Mouse (Mus musculus): ENCODE measurements at regions not wholly inside any gene's neighbourhood (a gene's known extent, or its start where the extent isn't known, plus 50 kb on each side); places are given as distances from the start of the nearest gene placed in this dataset.
A peak's percentile ranks its signal among the peaks of the same experiment; 100 is the strongest.

DNA sequence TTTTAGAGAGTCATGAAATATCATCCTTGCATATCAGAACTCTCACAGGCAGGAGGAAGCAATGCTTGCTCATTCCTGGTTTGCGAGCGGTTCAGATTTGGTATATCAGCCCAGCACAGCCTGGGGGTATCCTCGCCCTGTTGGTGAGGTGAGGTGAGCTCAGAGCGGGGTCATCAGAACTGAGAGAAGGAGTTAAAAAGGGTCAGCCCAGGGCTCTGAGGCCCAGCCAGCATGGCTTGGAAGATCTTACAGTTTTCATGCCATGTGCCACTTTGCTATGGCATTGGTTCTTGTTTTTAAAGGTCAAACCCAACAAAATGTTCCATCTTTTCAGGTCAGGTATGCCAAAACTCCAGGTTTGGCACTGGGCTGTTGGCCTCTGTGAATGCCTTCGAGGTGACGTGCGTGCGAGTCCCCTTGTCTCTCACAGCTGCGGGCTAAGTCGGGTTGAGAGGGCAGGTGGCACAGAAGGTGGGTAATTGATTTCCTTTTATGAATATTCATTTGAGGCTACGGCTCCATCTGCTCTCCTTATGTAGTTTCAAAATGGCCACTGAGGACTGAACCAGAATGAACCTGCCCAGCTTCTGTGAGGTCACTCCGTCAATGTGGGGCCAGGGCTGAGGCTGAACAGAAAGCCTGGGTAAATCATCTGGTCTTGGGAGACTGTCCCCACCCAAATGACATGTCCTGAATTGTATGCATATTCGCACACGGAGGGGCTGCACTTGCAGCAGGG lies 86.3 kb downstream of the Hhipl2 start:
- DNase-seq (ENCODE audit: low spot score in 2 of 2), result no peak
- intact Hi-C loops (cut with DNase I), result no loop called here

DNA sequence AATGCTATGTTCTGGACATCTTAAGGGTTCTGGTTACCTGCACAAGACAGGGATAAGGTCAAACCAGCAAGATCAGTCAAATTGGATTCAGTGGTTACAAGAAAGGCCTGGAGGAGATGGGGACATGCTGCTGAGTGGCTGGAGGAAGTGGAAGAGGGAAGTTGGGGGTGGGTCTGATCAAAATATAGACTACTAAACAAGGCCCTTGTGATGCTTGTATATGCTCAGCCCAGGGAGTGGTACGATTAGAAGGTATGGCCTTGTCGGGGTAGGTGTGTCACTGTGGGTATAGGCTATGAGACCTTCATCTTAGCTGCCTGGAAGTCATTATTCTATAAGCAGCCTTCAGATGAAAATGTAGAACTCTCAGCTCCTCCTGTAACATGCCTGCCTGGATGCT lies 89.9 kb downstream of the Hhipl2 start:
- intact Hi-C loops (cut with DNase I), result no loop called here
- no peak for DNase-seq (ENCODE audit: low spot score in 2 of 2)

DNA sequence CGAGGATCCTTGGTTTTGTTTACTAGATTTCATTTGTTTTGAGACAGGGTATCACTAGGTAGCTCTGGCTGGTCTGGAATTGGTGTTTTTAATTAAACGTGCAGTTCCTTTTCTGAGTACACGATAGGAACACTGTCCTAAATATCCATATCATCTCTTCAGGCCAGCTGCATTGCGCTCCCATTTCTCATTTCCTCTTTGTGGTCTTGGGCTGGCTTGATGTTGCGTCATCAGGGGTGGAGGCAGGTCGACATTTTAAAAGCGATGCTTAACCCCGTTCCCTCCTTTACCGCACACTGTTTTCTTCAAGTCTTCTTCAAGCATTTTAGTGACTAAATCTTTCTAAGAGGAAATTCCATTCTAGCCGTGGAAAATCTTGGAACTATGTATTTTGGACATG lies 92.7 kb downstream of the Hhipl2 start:
- intact Hi-C loops (cut with DNase I), result no loop called here
- DNase-seq (ENCODE audit: low spot score in 2 of 2), result no peak

DNA sequence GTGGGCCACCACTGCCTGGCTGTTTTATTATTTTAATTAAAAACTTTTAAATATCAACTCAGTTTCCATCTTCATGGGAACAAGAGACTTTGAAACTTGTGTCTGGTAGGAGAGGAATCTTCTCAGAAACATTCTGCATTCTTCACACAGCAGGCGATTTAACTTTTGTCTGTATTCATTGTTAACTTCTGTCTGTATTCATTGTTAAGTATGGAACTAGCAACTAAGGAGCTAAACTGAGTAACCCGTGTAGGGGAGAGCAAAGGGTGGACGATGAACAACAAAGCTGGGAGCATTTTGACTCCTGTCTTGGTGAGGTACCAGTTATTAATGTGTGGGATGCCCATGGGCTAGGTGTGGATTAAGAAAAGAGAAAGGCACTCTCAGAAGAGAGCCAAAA lies 95.9 kb downstream of the Hhipl2 start:
- no peak for DNase-seq (ENCODE audit: low spot score in 2 of 2)
- intact Hi-C loops (cut with DNase I), result no loop called here

DNA sequence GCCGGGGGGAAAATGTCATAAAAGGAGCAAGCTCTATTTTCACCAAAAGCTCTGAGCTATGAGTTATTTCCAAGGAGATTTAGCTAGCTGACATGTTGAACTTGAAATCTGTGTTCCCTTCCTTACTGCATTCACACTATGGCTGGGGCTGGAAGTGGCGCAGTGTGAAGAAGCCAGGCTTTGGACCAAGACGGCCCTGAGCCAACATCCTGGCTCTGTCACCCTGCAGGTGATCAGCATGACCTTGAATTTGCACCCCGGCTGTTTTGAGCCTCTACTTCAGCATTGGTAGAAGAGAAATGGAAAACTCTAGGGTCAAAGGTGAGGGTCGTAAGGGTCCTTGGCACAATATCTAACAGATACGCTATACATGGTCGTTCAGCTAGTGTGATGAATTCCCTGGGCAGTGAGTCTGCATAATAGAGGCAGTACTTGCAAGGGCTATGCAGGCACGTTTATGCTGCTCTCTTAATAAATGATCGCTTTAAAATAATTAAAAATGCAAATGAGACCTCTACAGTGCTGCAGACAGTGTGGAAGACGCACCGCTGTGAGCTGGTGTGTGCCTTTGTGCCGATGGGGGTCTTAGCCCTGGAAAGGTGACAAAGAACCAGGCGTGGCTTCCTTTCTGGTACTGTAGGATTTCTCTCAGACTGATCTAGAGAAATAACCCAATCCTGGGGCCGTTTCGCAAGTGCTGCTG lies 96.4 kb downstream of the Hhipl2 start:
- DNase-seq (ENCODE audit: low spot score in 2 of 2), result no peak
- intact Hi-C loops (cut with DNase I), result no loop called here

DNA sequence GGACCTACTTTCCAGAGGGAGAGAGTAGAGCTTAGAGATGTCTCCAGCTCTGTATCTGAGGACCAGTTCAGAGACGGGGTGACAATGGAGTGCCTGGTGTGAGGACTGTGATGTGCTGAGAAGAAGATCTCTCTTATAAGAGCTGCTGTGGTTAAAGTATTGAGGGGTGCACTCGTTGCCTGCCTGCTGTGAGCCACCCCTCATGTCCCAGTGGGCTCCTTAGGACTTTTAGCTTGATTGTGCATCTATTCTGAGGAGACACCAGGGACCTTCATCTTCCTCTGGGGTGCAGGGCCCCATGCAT lies 96.9 kb downstream of the Hhipl2 start:
- DNase-seq (ENCODE audit: low spot score in 2 of 2), result no peak
- intact Hi-C loops (cut with DNase I), result no loop called here

DNA sequence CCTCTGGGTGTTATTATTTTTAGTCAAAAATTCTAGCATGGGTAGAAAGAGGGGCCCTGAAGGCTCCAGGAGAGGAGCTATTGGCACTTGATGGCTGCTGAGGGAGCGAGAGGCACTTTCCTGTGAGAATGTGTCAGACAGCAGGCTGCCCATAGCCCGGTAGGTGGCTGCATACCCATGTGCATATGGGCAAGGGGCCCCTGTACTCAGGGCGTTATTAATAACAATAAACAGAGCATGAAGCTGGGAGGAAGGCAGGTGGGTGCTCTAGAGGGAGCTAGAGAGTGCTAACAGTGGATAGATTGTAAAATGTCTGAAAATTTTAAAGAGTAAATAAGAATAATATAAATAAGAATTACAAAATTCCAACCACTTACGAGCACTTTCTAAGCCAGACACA lies 98.2 kb downstream of the Hhipl2 start:
- no peak for DNase-seq (ENCODE audit: low spot score in 2 of 2)
- intact Hi-C loops (cut with DNase I), result no loop called here

DNA sequence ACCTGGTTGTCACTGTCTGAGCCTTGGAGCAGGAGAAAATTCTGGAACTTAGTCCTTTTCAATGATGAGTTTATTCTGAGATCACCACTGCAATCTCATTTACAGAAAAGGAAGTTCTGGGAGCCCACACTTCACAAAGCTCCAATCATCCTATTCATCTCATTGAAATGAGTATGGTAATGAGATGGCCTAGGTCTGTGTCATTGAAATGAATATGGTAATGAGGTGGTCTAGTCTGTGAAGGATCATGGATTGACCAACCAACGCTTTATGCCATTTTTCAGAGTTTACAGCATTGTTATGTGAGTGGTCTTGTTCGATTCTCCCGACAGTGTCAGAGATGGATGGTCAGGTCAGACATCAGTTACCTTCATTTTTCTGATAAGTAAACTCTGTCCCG lies 99.2 kb downstream of the Hhipl2 start:
- intact Hi-C loops (cut with DNase I), result no loop called here
- no peak for DNase-seq (ENCODE audit: low spot score in 2 of 2)

DNA sequence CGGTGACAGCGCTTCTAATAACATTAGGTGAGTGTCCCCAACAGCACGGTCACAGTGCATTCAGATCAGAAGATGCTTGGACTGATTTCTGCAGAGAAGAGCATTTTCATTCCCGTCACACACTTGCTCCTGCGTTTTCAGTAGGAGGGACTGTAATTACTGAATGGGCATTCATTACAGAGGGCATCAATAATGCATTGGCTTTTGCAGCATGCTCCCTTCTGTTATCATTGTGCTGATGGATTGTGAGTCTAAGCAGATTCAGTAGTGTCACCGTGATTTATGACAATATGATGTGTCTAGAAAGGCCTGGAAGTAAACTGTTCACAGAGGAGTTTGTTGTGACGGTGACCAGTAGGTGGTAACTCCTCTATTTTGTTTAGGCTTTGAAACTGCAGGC lies 103.6 kb downstream of the Hhipl2 start:
- intact Hi-C loops (cut with DNase I), result no loop called here
- no peak for DNase-seq (ENCODE audit: low spot score in 2 of 2)

DNA sequence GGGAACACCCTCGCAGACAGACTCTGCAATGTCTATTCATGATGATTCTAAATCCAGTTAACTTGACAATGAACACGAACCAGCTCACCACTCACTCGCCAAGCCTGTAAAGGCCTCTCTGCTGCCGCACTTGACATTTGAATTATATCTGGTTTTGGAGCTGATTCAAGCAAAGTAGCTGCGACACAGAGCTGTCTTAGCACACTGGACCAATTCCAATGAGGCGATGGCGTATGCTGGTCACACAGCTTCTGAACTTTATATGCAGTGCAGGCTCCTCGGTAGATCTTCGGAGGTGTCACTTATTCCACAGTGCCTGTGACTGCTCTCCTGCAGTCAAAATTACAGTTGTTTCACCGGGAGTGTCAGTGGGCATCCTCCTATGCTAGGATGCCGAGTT lies 115.4 kb downstream of the Hhipl2 start:
- intact Hi-C loops (cut with DNase I), result no loop called here

DNA sequence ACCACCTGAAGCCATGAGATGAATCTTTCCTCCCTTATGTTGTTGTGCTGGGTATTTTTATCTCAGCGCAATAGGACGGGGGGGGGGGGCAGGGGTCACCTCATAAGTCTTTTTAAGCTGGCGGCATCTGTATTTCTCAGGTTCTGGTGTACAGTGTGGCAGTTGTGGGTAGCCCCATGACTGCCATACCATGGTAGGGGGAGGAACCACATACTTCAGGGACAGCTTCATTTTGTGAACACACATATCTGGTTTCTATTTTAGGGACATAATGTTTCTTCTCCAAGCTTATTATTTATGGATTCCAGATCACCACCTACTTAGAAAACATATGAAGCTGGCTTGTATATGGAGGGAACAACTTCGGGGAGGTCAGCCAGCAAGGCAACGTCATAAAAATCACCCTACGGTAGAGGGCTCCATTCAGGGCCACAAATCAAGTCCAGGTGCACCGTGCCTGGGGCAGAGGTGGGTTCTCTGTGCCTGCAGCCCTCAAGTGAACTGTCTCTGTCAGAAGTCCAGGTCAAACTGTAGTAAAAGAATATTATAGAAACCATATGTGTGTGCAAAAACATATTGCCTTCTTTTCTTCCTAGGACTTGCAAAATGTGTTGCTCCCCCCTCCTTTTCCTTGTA lies 130.9 kb downstream of the Hhipl2 start:
- DNase-seq (ENCODE audit: low spot score in 2 of 2), result no peak
- intact Hi-C loops (cut with DNase I), result no loop called here

More for the DNA sequence above, 115.4 kb downstream of the Hhipl2 start:
- peak in 1 of 2 experiments; percentile 23 for DNase-seq (ENCODE audit: low spot score in 2 of 2)

DNA sequence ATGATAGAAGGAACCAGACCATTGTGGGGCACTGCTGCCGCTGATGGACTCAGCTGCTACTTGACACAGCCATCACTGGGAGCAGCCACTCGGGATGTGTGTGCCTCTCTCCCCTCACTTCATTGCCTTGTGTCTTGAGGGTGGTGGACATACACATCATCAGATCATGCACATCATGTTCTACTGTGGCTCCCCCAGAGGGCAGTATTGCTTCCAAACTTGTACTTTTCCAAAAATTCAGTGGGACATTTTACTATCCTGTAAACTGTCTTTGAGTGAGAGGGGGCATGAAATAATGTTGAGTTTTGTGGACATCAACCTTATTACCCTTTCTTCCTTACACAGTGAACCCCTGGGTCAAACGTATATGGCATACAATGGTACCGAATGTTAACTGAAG lies 134.6 kb downstream of the Hhipl2 start:
- no peak for DNase-seq (ENCODE audit: low spot score in 2 of 2)
- intact Hi-C loops (cut with DNase I), result no loop called here

DNA sequence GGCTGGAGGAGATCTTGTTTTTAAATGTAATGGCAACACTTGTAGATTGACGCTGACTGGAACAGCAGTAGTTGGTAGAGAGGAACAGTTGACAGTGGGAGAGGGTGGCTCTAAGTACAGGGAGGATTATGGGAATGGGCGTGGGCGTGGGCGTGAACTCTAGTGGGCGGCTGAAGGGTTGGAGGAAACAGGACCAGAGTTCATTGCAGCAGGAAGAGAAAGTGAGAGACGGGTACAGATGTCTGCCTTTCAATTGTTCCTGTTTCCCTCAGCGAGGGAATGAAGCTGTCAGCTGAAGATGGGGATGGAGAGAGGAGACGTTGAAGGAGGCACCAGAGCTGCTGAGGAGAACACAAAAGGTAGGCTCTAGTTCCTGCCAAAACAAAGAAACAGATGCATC lies 135.2 kb downstream of the Hhipl2 start:
- no peak for DNase-seq (ENCODE audit: low spot score in 2 of 2)

DNA sequence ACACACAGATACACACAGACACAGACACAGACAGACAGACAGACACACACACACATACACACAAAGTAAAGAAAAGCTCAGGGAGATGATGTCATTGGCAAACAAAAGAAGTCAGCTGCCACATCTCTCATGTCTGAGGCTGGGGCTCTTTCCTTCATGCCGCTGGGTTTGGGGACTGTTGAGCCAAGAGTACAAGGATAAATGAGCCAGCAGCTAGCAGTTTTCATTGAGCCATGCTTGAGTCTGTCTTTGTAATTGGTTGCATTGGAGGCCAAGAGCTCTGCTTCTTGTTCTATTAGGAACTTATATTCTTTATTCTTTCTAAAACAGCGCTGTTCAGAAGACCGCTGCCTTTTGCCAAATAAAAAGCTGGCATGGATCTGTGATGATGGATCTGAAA lies 144.8 kb downstream of the Hhipl2 start:
- intact Hi-C loops (cut with DNase I), result no loop called here
- DNase-seq (ENCODE audit: low spot score in 2 of 2), result no peak

More for the DNA sequence above, 135.2 kb downstream of the Hhipl2 start:
- intact Hi-C loops (cut with DNase I), result no loop called here

DNA sequence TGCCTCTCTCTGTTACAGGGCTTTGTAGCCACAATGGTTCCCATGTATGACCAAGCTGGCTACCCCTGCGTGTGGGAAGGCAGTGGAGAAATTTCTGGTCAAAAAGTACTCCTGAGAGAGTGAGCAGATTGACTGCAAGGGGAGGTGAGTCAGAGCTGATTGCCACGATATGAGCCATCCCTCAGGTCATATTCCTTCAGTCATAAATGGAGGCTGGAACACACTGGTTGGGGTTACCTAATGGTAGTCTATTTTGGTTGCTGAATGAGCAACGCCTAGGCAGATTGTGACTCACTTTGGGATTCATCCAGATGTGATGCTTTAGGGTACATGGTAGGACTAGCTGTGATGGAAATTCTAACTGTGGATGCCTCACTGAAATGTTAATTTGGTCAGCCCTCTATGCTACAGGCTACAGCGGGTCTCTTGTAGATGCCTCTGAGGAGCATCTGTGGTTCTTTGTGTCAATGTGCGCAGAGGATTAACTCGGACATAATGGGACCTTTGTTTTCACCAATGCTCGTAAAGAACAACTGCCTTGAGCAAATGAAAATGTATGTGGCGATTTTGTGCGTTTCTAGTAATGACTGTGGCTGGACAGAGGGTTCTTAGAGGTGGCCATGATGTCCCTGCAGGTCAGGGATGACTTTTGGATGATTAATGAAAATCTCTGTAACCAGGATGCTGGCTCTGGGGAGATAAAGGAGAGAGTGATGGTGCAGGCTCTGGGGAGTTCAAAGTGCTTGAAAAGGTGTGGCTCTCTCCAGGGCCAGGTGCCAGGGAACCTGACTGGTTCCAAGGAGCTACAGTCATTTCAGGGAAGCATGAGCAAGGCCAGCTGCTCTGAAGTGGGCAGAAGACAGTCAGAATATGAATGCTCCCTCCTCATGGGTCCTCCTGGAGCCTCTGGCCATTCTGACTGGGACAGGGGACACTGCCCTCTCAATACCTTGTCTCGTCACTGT lies 155.9 kb downstream of the Hhipl2 start:
- peak in 1 of 2 experiments; percentile 29 for DNase-seq (ENCODE audit: low spot score in 2 of 2)
- intact Hi-C loops (cut with DNase I), result no loop called here

DNA sequence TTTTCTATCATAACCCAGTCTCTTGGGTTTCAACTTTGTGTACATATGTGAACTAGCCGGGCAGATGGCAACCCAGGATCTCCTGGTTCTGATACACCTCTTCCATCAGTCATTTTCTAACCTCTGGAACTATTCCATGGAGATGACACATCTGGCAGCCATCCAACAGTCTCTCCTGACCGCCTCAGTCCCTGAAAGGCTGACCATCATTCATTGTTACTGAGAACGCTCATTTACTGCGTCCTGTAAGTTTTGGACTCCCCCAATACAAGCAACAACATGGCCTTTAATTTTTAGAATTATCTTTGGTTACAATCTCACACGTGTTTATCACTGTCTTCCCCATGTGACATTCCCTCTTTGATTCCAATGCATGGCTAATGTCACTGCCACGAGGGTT lies 166.8 kb downstream of the Hhipl2 start:
- intact Hi-C loops (cut with DNase I), result no loop called here
- DNase-seq (ENCODE audit: low spot score in 2 of 2), result no peak

DNA sequence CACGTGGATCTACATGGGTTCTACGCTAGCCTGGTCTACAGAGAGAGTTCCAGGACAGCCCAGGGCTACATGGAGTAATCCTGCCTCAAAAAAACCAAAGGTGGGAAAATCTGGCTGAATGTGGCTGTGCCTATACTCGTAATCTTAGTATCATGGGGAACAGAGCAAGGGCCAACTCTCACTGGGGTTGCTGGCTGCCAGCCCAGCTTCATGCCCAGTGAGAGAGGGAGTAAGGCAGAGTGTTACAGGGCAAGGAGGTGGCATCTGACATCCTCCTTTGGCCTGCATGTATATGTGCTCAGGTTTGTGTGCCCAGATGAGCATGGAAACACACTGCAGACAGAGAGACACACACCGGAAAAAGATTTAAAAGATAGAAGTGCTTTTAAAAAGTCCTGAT lies 168.4 kb downstream of the Hhipl2 start:
- DNase-seq (ENCODE audit: low spot score in 2 of 2), result no peak

DNA sequence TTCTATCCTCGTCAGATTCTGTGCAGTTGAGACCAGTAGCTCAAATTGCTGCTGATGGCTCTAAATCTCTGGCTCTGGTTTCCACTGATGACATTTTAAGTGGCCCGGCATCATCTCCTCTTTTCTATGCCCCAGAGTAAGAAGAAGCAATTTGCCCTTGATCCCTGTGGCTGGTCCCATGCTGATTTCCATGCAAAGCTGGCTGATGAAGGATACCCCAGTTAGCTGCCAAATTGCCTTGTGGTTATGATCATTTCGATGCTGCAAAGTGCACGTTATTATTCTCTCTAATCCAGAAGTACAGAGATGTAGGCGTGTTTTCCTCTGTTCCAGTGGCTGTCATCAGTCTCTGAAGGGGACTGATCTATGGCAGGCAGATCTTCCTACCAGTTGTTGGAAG lies 177.3 kb downstream of the Hhipl2 start:
- intact Hi-C loops (cut with DNase I), result no loop called here
- DNase-seq (ENCODE audit: low spot score in 2 of 2), result no peak

More for the DNA sequence above, 168.4 kb downstream of the Hhipl2 start:
- intact Hi-C loops (cut with DNase I), result no loop called here

DNA sequence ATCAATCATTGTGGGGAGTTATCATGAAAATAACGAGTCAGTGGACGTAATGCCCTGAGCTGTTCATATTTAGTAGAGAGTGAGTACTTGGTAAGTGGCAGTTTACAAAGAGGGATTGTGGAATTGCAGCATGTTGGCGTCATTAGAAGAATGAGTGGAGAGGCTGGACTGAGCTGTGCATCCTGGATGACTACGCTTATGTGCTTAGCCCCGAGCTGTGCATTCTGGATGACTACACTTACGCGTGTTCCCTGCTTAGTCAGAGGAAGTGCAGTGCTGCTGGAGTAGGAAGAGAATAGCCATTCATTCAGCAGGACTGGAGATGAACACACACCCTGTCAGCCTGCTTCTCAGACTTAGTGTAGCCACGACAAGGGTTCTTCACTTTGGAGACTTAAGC lies 182.5 kb downstream of the Hhipl2 start:
- DNase-seq (ENCODE audit: low spot score in 2 of 2), result no peak
- intact Hi-C loops (cut with DNase I), result no loop called here

Data from left cerebral cortex, postnatal 25 days (tissue).